Mouse (Mus musculus): Measurements from ENCODE around the gene Mfsd6l. TPM values are rescaled to one million over a fixed set of nuclear protein-coding genes. Genes with fewer than 3 reads are reported as not detected.

Mfsd6l gene
- polyA plus RNA-seq, 1 experiment from 2014 or later: 0.12 TPM

DNA sequence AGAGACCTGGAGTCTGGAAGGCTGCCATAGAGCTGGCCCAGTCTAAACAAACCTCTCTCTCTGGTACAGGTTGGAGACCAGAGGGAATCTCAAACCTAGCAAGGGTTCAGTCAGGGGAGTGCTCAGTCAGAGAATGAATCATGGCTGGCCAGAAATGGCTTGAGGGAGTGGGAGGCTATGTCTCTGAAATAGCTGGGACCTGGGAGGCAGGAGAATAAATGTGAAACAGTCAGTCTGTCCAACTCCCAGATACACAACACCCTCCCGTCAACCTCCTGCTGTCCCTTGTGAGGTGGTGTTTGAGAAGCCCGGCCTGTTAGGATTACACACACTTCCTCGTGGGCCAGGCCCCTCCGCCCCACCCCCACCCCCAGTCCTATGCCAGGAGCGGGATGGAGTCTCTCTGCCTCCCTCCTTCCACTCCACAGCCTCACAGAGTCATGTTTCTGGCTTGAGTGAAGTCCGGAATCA, 44.6 kb downstream of the Mfsd6l start:
- ATAC-seq: no peak
- peak overlapping the region; percentile 29 for H3K27ac ChIP-seq (ENCODE audit: low read depth)

DNA sequence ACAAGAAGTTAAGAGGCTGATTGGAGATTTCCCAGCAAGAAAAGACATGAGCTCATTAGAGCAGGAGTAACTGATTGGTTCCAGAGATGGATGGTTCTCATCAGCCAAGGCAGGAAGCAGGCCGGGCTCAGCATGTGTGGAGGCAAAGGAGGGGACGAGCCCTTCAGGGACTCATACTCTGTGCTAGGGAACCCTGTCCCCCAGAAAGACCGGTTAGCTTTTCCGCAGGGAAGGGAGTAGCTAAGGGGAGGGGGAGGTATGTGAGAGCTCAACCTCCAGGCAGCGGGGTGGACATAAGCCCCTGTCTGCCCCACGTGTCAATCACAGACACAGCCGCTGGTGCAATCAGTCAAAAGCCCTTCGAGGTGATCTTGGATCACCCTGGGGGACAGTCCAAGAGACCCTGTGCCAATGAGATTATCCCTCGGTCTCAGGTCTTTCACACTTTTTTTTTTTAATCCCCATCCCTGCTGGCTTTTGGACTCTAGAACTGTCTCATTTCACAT, 45.6 kb downstream of the Mfsd6l start:
- TF ChIP-seq CTCF (IDR thresholded peaks at IDR 0.05; ENCODE audit: low read depth): no peak
- no peak for TF ChIP-seq EP300 (IDR thresholded peaks at IDR 0.05; ENCODE audit: low read depth)
- WGBS (ENCODE audit: insufficient replicate concordance): 40% methylated on average over 9 of the region's 9 CpGs
- H3K9ac ChIP-seq (replicated peaks): no peak overlapping the region
- H3K9me3 ChIP-seq (ENCODE audit: low read length): no peaks in the 10 kb centered on the region
- no peak for ATAC-seq
- H3K36me3 ChIP-seq (replicated peaks; ENCODE audit: insufficient read depth, low read length): no peaks in the 10 kb centered on the region
- no peaks in the 10 kb centered on the region for H3K27me3 ChIP-seq (ENCODE audit: insufficient read depth, low read length)
- no peak overlapping the region for H3K27ac ChIP-seq (ENCODE audit: low read depth)
- peaks cover 23% of the 10 kb centered on the region; the same call in 1 of the 2 replicates for H3K4me1 ChIP-seq (ENCODE audit: insufficient read depth)
- H3K4me3 ChIP-seq (ENCODE audit: low read depth, low read length): no peak overlapping the region
- no peak overlapping the region for H3K4me2 ChIP-seq (ENCODE audit: low read depth, low read length)
- no peak for DNase-seq

More for the DNA sequence above, 44.6 kb downstream of the Mfsd6l start:
- no peak overlapping the region for H3K4me2 ChIP-seq (ENCODE audit: low read depth, low read length)
- H3K9ac ChIP-seq (replicated peaks): no peak overlapping the region
- no peaks in the 10 kb centered on the region for H3K27me3 ChIP-seq (ENCODE audit: insufficient read depth, low read length)
- H3K9me3 ChIP-seq (ENCODE audit: low read length): no peaks in the 10 kb centered on the region
- H3K4me1 ChIP-seq (ENCODE audit: insufficient read depth): peaks cover 23% of the 10 kb centered on the region; the same call in 1 of the 2 replicates
- no peaks in the 10 kb centered on the region for H3K36me3 ChIP-seq (replicated peaks; ENCODE audit: insufficient read depth, low read length)
- DNase-seq: no peak
- H3K4me3 ChIP-seq (ENCODE audit: low read depth, low read length): no peak overlapping the region
- 54% methylated on average over 6 of the region's 6 CpGs for WGBS (ENCODE audit: insufficient replicate concordance)
- TF ChIP-seq EP300 (IDR thresholded peaks at IDR 0.05; ENCODE audit: low read depth) (no peak), CTCF (IDR thresholded peaks at IDR 0.05; ENCODE audit: low read depth) (no peak)

- Histone ChIP-seq H3K36me3 (replicated peaks; ENCODE audit: insufficient read depth, low read length) (no peaks in the 10 kb centered on the region), H3K4me1 (ENCODE audit: insufficient read depth) (peaks cover 23% of the 10 kb centered on the region; the same call in 1 of the 2 replicates), H3K4me2 (ENCODE audit: low read depth, low read length) (no peak overlapping the region), H3K9ac (replicated peaks) (no peak overlapping the region), H3K27me3 (ENCODE audit: insufficient read depth, low read length) (no peaks in the 10 kb centered on the region), H3K4me3 (ENCODE audit: low read depth, low read length) (no peak overlapping the region), H3K9me3 (ENCODE audit: low read length) (no peaks in the 10 kb centered on the region), H3K27ac (ENCODE audit: low read depth) (0 out of 2 replicates have a peak overlapping the region, but pooled peaks have one; percentile 16)
- ATAC-seq (no peak; the same call in 1 of the 2 replicates), DNase-seq (peak; percentile 37)
- TF ChIP-seq EP300 (IDR thresholded peaks at IDR 0.05; ENCODE audit: low read depth) (no peak), CTCF (IDR thresholded peaks at IDR 0.05; ENCODE audit: low read depth) (no peak)
- 21% methylated on average over 8 of the region's 8 CpGs for WGBS (ENCODE audit: insufficient replicate concordance)
Observed at GRCm38 (mm10) chr11:68602200-68602931, 46.4 kb downstream of the Mfsd6l start.

DNA sequence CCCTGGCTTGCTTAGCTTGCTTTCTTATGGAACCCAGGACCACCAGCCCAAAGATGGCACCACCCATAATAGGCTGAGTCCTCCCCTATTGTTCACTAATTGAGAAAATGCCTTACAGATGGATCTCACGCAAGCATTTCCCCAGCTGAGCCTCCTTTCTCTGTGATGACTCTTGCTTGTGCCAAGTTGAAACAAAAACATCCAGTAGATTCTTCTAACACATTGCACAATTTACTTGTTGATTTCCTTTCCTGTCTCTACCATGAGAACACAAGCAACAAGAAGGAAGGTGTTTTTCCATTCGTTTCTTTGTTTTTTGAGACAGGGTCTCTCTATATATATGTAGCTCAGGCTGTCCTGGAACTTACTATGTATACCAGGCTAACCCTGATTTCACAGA, 51.1 kb downstream of the Mfsd6l start:
- Histone ChIP-seq H3K27ac (ENCODE audit: low read depth) (no peak overlapping the region), H3K9ac (replicated peaks) (no peak overlapping the region), H3K4me3 (ENCODE audit: low read depth, low read length) (no peak overlapping the region), H3K36me3 (replicated peaks; ENCODE audit: insufficient read depth, low read length) (no peaks in the 10 kb centered on the region), H3K4me1 (ENCODE audit: insufficient read depth) (peaks cover 9% of the 10 kb centered on the region; the same call in 1 of the 2 replicates), H3K4me2 (ENCODE audit: low read depth, low read length) (no peak overlapping the region), H3K27me3 (ENCODE audit: insufficient read depth, low read length) (no peaks in the 10 kb centered on the region), H3K9me3 (ENCODE audit: low read length) (no peaks in the 10 kb centered on the region)
- WGBS (ENCODE audit: insufficient replicate concordance): 81% methylated on average over 2 of the region's 2 CpGs
- ATAC-seq (no peak), DNase-seq (no peak)
- TF ChIP-seq CTCF (IDR thresholded peaks at IDR 0.05; ENCODE audit: low read depth) (no peak), EP300 (IDR thresholded peaks at IDR 0.05; ENCODE audit: low read depth) (no peak)

Other genes starting within 250 kb of the Mfsd6l start
- 0.76 and 0.95 TPM in 2 replicates for gene Ntn1, start 155.4 kb upstream of the Mfsd6l start, polyA plus RNA-seq (2015; fragmentation: Nextera tagmentation; extraction: Ambion mirVana)
- 0.82 and 0.86 TPM in 2 replicates for gene Pik3r5, start 124.1 kb upstream of the Mfsd6l start, polyA plus RNA-seq (2015; fragmentation: Nextera tagmentation; extraction: Ambion mirVana)
- 2.4 and 2.5 TPM in 2 replicates for gene Pik3r6, start 53.2 kb upstream of the Mfsd6l start, polyA plus RNA-seq (2015; fragmentation: Nextera tagmentation; extraction: Ambion mirVana)
- gene Ccdc42, start 30.8 kb downstream of the Mfsd6l start, polyA plus RNA-seq (2015; fragmentation: Nextera tagmentation; extraction: Ambion mirVana): not detected in 2 replicates
- gene Myh10, start 135.4 kb downstream of the Mfsd6l start, polyA plus RNA-seq (2015; fragmentation: Nextera tagmentation; extraction: Ambion mirVana): 6.8 and 8.0 TPM in 2 replicates